Mouse (Mus musculus): ENCODE measurements around the gene Ahnak. TPM values are rescaled to one million over a fixed set of nuclear protein-coding genes. Genes with fewer than 3 reads are reported as not detected.
A peak's percentile ranks its signal among the peaks of the same experiment; 100 is the strongest.

Gene Ahnak
- polyA plus RNA-seq (2014; fragmentation: Nextera tagmentation; extraction: Ambion mirVana), result 2.7 and 3.7 TPM in 2 replicates

- Histone ChIP-seq H3K36me3 (ENCODE audit: control insufficient read depth, insufficient read depth, low read length) (no peaks in the 10 kb centered on the region), H3K27ac (ENCODE audit: low read depth, low read length) (peak within 1 kb of the TSS; percentile 39), H3K4me3 (ENCODE audit: low read depth, low read length) (peak within 1 kb of the TSS; percentile 41), H3K4me2 (ENCODE audit: low read depth, low read length) (peak within 1 kb of the TSS; percentile 65), H3K9ac (replicated peaks; ENCODE audit: low read depth, low read length) (peak within 1 kb of the TSS; percentile 42), H3K27me3 (ENCODE audit: control insufficient read depth, insufficient read depth, low read length) (0 out of 2 replicates have a peak, but pooled peaks cover 11% of the 10 kb centered on the region), H3K4me1 (ENCODE audit: control insufficient read depth, insufficient read depth, low read length) (peaks cover 19% of the 10 kb centered on the region), H3K9me3 (ENCODE audit: control insufficient read depth, low read length) (no peaks in the 10 kb centered on the region)
- WGBS, result 2% methylated on average over 36 of the region's 42 CpGs
- ATAC-seq (ENCODE audit: low read depth), result peak; percentile 39; the same call in 1 of the 2 replicates
Measured at GRCm38 (mm10) chr19:8989066-8989566, at the start of gene Ahnak. Gene Ahnak, plus strand, starts transcription at chr19:8989284.

GRCm38 (mm10) chr19:8940526-8941133 is 48.5 kb upstream of the Ahnak start:
- Histone ChIP-seq H3K4me1 (ENCODE audit: control insufficient read depth, insufficient read depth, low read length) (peaks cover 20% of the 10 kb centered on the region), H3K9ac (replicated peaks; ENCODE audit: low read depth, low read length) (peak overlapping the region; percentile 95; the same call in 1 of the 2 replicates), H3K4me3 (ENCODE audit: low read depth, low read length) (peak overlapping the region; percentile 95), H3K27me3 (ENCODE audit: control insufficient read depth, insufficient read depth, low read length) (no peaks in the 10 kb centered on the region), H3K36me3 (ENCODE audit: control insufficient read depth, insufficient read depth, low read length) (peaks cover 7% of the 10 kb centered on the region), H3K27ac (ENCODE audit: low read depth, low read length) (no peak overlapping the region), H3K9me3 (ENCODE audit: control insufficient read depth, low read length) (no peaks in the 10 kb centered on the region), H3K4me2 (ENCODE audit: low read depth, low read length) (peak overlapping the region; percentile 65; the same call in 1 of the 2 replicates)
- 75% methylated on average over 15 of the region's 15 CpGs for WGBS
- no peak for ATAC-seq (ENCODE audit: low read depth)

- Histone ChIP-seq H3K9ac (replicated peaks; ENCODE audit: low read depth, low read length) (peak overlapping the region; percentile 95), H3K27me3 (ENCODE audit: control insufficient read depth, insufficient read depth, low read length) (no peaks in the 10 kb centered on the region), H3K4me3 (ENCODE audit: low read depth, low read length) (peak overlapping the region; percentile 95), H3K4me2 (ENCODE audit: low read depth, low read length) (peak overlapping the region; percentile 65), H3K36me3 (ENCODE audit: control insufficient read depth, insufficient read depth, low read length) (peaks cover 12% of the 10 kb centered on the region), H3K4me1 (ENCODE audit: control insufficient read depth, insufficient read depth, low read length) (peaks cover 20% of the 10 kb centered on the region), H3K9me3 (ENCODE audit: control insufficient read depth, low read length) (no peaks in the 10 kb centered on the region), H3K27ac (ENCODE audit: low read depth, low read length) (peak overlapping the region; percentile 96)
- 16% methylated on average over 10 of the region's 10 CpGs for WGBS
- peak; percentile 31 for ATAC-seq (ENCODE audit: low read depth)
Measured at GRCm38 (mm10) chr19:8941136-8941514, 48.0 kb upstream of the Ahnak start.

GRCm38 (mm10) chr19:8941515-8942217 is 47.4 kb upstream of the Ahnak start, which contains the start of gene Mta2:
Gene Mta2, plus strand, starts transcription at chr19:8941875.
- H3K9me3 ChIP-seq (ENCODE audit: control insufficient read depth, low read length), result no peaks in the 10 kb centered on the region
- H3K27ac ChIP-seq (ENCODE audit: low read depth, low read length), result peak within 1 kb of the TSS; percentile 96

GRCm38 (mm10) chr19:8942276-8942964 is 46.7 kb upstream of the Ahnak start:
- Histone ChIP-seq H3K36me3 (ENCODE audit: control insufficient read depth, insufficient read depth, low read length) (peaks cover 24% of the 10 kb centered on the region), H3K4me3 (ENCODE audit: low read depth, low read length) (peak overlapping the region; percentile 95), H3K27ac (ENCODE audit: low read depth, low read length) (peak overlapping the region; percentile 96), H3K9ac (replicated peaks; ENCODE audit: low read depth, low read length) (peak overlapping the region; percentile 95), H3K4me1 (ENCODE audit: control insufficient read depth, insufficient read depth, low read length) (peaks cover 20% of the 10 kb centered on the region), H3K4me2 (ENCODE audit: low read depth, low read length) (peak overlapping the region; percentile 65), H3K27me3 (ENCODE audit: control insufficient read depth, insufficient read depth, low read length) (no peaks in the 10 kb centered on the region), H3K9me3 (ENCODE audit: control insufficient read depth, low read length) (no peaks in the 10 kb centered on the region)
- ATAC-seq (ENCODE audit: low read depth), result peak; percentile 73
- WGBS, result 0% methylated on average over 46 of the region's 46 CpGs

More at GRCm38 (mm10) chr19:8941515-8942217, 47.4 kb upstream of the Ahnak start, which contains the start of gene Mta2:
- under 1% methylated on average over 64 of the region's 64 CpGs for WGBS
- Histone ChIP-seq H3K4me2 (ENCODE audit: low read depth, low read length) (peak within 1 kb of the TSS; percentile 65), H3K4me1 (ENCODE audit: control insufficient read depth, insufficient read depth, low read length) (peaks cover 20% of the 10 kb centered on the region), H3K4me3 (ENCODE audit: low read depth, low read length) (peak within 1 kb of the TSS; percentile 95), H3K9ac (replicated peaks; ENCODE audit: low read depth, low read length) (peak within 1 kb of the TSS; percentile 95), H3K27me3 (ENCODE audit: control insufficient read depth, insufficient read depth, low read length) (no peaks in the 10 kb centered on the region), H3K36me3 (ENCODE audit: control insufficient read depth, insufficient read depth, low read length) (peaks cover 17% of the 10 kb centered on the region)
- peak; percentile 95 for ATAC-seq (ENCODE audit: low read depth)

GRCm38 (mm10) chr19:8943047-8943446 is 46.0 kb upstream of the Ahnak start:
- H3K27me3 ChIP-seq (ENCODE audit: control insufficient read depth, insufficient read depth, low read length), result no peaks in the 10 kb centered on the region
- WGBS, result 78% methylated on average over 2 of the region's 2 CpGs
- peak overlapping the region; percentile 95 for H3K4me3 ChIP-seq (ENCODE audit: low read depth, low read length)
- H3K36me3 ChIP-seq (ENCODE audit: control insufficient read depth, insufficient read depth, low read length), result peaks cover 30% of the 10 kb centered on the region
- peak overlapping the region; percentile 95; the same call in 1 of the 2 replicates for H3K9ac ChIP-seq (replicated peaks; ENCODE audit: low read depth, low read length)
- no peak overlapping the region for H3K27ac ChIP-seq (ENCODE audit: low read depth, low read length)
- no peak for ATAC-seq (ENCODE audit: low read depth)
- peak overlapping the region; percentile 65 for H3K4me2 ChIP-seq (ENCODE audit: low read depth, low read length)
- no peaks in the 10 kb centered on the region for H3K9me3 ChIP-seq (ENCODE audit: control insufficient read depth, low read length)
- H3K4me1 ChIP-seq (ENCODE audit: control insufficient read depth, insufficient read depth, low read length), result peaks cover 20% of the 10 kb centered on the region

- peaks cover 40% of the 10 kb centered on the region for H3K36me3 ChIP-seq (ENCODE audit: control insufficient read depth, insufficient read depth, low read length)
- H3K9ac ChIP-seq (replicated peaks; ENCODE audit: low read depth, low read length), result no peak overlapping the region
- peak overlapping the region; percentile 2; the same call in 1 of the 2 replicates for H3K4me2 ChIP-seq (ENCODE audit: low read depth, low read length)
- H3K4me1 ChIP-seq (ENCODE audit: control insufficient read depth, insufficient read depth, low read length), result peaks cover 20% of the 10 kb centered on the region
- no peak for ATAC-seq (ENCODE audit: low read depth)
- no peak overlapping the region for H3K4me3 ChIP-seq (ENCODE audit: low read depth, low read length)
- WGBS, result 62% methylated on average over 5 of the region's 5 CpGs
- H3K9me3 ChIP-seq (ENCODE audit: control insufficient read depth, low read length), result no peaks in the 10 kb centered on the region
- H3K27ac ChIP-seq (ENCODE audit: low read depth, low read length), result no peak overlapping the region
- H3K27me3 ChIP-seq (ENCODE audit: control insufficient read depth, insufficient read depth, low read length), result no peaks in the 10 kb centered on the region
Measured at GRCm38 (mm10) chr19:8944062-8944461, 45.0 kb upstream of the Ahnak start.

- Histone ChIP-seq H3K4me3 (ENCODE audit: low read depth, low read length) (no peak overlapping the region; the same call in 1 of the 2 replicates), H3K9me3 (ENCODE audit: control insufficient read depth, low read length) (no peaks in the 10 kb centered on the region), H3K36me3 (ENCODE audit: control insufficient read depth, insufficient read depth, low read length) (peaks cover 43% of the 10 kb centered on the region), H3K9ac (replicated peaks; ENCODE audit: low read depth, low read length) (no peak overlapping the region; the same call in 1 of the 2 replicates), H3K4me1 (ENCODE audit: control insufficient read depth, insufficient read depth, low read length) (peaks cover 20% of the 10 kb centered on the region), H3K4me2 (ENCODE audit: low read depth, low read length) (peak overlapping the region; percentile 24), H3K27ac (ENCODE audit: low read depth, low read length) (no peak overlapping the region), H3K27me3 (ENCODE audit: control insufficient read depth, insufficient read depth, low read length) (no peaks in the 10 kb centered on the region)
- no peak for ATAC-seq (ENCODE audit: low read depth)
- 33% methylated on average over 5 of the region's 5 CpGs for WGBS
Measured at GRCm38 (mm10) chr19:8944750-8945149, 44.3 kb upstream of the Ahnak start.
